Mouse (Mus musculus) kidney, postnatal 10 days (tissue): ENCODE measurements around the gene Siah3.

ENCODE experiments used
- DNase-seq: peaks from one replicate; pipeline ENCODE4 v3.0.0; 2021; ENCODE audit warnings: mixed read lengths

Gene Siah3

DNA sequence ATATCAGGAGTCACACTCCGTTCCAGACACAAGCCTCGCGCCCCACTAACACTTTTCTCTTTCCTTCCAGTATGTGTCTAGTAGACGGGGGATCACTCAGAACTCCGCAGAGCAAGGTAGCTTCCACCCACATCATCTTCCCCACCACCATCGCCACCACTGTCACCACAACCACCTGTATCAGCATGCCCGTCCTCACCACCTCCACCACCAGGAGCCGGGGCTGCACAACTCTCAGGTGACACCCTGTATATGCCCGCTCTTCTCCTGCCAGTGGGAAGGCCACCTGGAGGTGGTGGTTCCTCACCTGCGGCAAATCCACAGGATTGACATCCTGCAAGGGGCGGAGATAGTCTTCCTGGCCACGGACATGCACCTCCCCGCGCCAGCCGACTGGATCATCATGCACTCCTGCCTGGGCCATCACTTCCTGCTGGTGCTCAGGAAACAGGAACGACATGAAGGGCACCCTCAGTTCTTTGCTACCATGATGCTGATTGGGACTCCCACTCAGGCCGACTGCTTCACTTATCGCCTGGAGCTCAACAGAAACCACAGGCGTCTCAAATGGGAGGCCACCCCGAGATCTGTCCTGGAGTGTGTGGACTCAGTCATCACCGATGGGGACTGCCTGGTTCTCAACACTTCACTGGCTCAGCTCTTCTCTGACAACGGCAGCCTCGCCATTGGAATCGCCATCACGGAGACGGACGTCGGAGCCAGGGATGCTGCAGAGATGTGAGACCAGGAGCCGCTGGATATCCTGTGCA, 69.8 kb downstream of the Siah3 start:
- no peak for DNase-seq

DNA sequence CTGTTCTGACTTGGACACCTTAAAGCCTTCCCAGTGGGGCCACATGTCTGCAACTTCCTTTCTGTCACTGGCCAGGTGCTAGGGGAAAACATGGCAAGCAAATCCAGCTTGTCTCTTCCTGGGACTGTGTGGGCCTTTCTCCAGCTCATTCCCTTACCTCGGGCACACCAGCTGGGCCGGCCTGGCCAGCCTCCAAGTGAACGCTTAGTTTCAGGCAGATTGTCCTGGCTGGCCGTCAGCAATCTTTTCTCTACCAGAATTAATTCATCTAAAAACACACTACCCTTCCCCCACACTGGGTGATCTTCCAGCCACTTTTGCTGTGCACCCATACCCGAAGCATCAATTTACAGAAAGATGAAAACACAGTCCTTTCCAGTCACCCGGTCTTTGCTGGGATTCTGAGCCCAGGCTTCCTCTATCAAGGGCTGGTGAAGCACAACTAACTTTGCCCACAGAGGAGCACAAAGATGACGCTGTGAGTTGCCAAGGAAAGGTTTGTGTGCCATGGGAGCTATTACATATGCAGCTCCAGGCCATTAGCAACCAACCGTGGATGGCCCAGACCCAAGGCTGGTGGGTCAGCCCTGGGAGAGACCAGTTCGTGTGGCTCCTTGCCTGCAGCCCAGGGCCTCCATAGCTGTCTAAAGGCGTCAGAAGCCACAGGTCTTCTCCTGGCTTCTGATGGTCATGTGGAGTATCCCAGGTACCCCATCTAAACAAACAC, 71.8 kb downstream of the Siah3 start:
- DNase-seq: peak; percentile 84

DNA sequence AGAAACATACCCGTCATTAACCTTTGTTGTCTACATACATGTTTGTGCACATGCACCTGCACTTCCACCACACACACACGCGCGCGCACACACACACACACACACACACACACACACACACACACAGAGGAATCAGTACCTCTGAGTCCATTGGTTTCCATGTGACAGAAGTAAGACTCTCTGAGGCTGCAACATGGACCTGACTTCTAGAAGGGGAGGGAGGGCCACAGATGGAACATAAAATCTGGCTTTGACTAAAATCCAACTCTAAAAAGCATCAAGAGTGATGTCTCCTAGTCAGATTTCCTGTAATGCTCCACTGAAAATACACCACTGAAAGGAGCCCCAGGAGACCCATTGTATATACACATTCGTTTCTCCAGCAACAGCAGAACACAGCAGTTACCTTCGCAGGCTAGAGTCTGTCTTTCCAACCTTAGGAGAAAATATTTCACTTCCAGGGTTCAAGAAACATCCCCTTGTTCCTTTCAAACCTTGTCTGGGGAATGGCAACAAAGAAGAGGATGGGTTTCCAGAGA, 75.1 kb downstream of the Siah3 start:
- no peak for DNase-seq

DNA sequence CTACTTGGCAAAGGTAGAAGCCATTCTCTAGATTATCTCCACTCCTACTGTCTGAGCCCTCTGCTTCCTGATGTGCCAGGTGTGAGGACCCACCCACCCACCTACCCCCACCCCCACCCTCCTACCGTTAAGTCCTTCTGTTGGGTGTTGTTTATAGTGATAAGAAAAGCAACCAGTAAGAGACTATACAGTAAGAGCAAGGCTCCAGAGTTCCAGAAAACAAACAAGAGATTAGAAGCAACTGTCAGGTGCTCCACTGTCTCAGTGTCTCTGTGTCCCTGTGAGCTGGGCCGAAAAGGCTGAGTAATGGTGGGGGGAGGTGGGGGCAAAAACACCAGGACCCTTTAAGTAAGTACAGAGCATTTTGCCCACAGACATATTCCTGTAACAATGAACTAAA, 83.4 kb downstream of the Siah3 start:
- DNase-seq: no peak

DNA sequence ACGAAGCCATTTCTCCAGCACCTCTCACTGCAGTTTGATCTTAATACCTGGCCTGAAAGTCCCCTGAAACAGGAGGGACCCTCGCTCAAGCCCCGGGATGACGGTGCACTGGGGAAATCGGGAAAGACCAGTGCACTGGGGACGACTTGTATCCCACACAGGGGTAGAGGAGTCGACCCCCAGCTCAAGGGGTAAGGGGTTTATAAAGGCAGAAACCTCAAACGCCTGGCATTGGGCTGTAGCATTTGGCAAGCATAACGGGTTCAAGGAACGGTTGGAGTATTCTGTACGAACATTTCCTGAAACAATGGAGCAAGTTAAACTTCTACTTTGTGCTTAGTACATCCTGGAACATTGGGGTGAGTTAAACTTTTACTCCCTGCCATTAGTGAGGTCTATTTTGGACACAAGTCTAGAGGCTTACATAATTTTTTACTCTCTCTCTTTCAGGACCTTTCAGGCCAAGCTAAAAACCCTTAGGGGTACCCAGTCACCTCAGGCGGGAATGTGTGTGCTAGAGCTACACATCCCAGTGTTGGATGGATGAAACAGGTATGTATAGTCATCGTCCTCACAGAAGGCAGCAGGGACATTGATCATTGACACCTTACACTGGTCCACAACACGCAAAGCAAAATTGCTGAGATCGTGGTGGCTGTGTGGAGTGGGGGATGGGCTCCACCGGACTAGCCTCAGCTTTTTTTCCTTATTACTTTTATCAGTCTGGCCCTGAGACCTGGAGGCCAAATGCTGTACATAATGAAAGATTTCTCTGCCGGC, 84.6 kb downstream of the Siah3 start:
- DNase-seq: peak; percentile 18

DNA sequence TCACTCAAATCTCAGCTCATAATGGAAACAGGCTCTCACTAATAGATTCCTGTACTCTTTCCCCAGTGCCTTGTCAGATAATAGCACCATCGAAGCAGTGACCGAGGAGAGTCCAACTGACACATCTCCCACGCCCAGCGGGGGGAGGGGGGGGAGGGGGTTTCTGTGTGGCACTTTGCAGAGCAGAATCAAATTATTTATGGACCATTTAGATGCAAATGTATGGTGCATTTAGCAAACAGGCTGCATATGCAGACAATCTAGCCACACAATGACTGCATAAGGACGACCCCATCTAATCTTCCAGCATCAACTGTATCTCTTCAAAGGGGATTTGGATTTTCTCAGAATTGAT, 85.2 kb downstream of the Siah3 start:
- no peak for DNase-seq

DNA sequence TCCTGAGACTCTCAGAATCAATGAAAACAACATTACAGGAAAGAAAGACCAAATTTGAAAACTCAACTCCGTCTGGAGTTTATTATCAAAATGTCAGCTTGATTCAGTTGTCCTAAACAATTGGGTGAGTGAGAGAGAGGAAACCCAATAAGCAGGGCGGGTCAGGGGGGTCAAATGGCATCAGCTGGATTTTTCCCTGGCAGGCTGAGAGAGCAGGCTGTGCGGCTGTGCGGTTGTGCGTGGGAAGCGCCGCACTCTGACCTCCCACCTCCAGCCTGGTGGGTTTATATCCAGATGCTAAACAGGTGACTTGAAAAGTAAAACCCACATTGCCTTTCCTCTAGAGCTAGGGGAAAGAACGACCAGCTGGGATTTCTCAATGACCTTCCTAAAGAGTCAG, 85.9 kb downstream of the Siah3 start:
- DNase-seq: peak; percentile 24

DNA sequence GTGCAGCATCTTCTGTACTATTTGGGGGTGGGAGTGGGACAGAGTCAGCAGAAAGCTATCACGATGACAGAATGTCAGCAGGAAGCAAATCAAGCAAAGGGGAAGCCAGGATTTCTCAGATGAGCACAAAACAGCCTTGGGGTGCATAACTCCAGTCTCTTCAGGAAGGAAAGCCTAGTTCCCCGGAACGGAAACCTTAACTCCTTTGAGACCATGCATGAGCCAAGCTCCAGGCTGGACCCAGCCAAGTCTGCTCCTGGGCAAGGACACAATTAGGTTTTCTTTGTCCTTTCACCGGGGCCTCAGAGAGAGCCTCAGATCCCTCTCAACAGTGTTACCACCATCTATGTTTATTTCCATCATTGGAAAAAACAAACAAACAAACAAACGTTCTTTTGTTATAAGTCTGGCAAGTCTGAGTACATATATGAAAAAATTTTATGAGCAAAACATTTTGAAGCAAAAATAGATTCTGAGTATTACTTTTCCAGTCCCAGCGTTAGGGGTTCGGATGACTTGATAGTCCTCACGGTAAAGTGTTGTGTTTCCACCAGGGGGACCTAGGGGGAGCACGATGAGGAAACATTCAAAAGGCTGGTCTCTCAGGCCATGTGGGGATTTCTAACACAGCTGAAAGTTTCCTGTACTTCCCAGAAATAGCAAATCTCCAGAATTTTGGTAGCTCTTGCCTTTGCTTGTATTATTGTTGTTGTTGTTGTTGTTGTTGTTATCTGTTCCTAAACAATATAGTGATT, 106.0 kb downstream of the Siah3 start:
- peak; percentile 42 for DNase-seq

DNA sequence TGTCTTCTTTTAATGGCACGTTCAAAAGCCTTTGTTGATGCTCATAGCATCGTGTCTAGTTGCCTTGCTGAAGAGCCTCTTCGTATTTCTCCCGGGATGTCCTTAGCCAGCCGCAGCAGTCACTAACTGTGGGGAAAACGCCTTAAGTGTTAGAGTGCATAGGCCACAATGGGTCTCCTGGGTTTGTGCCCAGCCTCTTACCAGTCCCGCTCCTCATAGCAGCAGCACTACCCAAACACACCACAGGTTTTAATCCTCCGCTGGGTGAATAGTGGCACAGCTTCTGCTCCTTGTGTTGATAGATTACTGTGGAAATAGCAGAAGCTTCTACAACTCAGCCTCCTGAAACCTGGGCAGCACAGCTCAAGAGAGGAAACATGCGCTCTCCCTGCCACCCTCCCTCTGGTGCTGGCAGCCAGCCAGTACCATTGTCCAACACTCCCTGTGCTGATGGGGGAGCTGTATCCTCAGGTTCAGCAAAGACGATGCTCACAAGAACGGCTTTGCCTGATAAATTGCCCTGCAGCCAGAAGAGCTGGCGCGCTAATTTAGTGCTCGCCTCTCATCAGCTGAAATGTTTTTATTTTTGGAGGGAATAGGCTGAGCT, 109.9 kb downstream of the Siah3 start:
- DNase-seq: peak; percentile 83

DNA sequence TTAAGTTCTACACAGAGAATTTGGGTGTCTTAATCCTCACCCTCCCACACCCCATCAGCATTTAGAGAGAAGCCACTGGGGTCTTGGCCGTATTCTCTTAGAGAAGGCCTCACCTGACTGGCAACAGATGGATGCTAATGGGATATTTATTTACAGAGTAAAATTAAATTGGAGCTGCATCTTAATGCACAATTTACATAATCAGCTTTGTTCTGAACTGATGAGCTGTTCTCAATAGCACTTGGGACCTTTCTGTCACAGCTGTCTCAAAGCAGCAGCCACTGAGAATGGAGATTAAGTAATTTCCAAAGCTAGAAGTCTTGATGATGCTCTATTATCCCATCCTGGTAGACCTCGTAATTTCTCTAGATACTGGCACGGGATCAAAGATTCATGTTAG, 110.5 kb downstream of the Siah3 start:
- no peak for DNase-seq

DNA sequence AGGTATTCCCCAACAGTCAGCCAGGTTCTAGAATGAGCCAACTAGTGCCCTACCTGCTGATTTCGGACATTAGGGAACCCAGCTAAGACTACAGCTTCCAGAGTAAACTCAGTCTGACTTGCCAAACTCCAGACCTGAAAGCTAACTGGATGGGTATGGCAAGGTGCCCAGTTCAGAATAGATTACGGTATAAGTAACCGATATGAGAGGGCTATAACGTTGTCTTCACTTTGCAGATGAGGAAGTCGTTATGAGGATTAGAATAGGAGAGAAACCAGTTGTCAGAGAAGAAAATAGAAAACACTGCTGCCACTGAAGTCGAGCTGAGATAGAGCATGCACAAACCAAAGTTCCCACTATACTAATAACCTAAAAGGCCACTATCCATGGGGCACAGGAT, 123.2 kb downstream of the Siah3 start:
- no peak for DNase-seq
